Mouse (Mus musculus) liver, embryonic 16.5 days (tissue): ENCODE measurements around the gene Stac. TPM values are rescaled to one million over a fixed set of nuclear protein-coding genes. Genes with fewer than 3 reads are reported as not detected.

ENCODE experiments used
- ATAC-seq: fragments of 200-750 bp; cut with Nextera tagmentation; 2 replicates; pipeline ENCODE4 v1.8.0; 2017; ENCODE audit warnings: low read depth, mild to moderate bottlenecking, moderate number of reproducible peaks, moderate library complexity
- H3K27ac ChIP-seq: fragments of 300-500 bp; sonication (generic); 2 replicates; pipeline ENCODE4 v1.5.1; 2014; ENCODE audit warnings: mild to moderate bottlenecking, low read length
- H3K27me3 ChIP-seq: fragments of 300-500 bp; sonication (generic); 2 replicates; pipeline ENCODE4 v1.6.1; 2014; ENCODE audit warnings: low read depth, low read length, mixed read lengths; ENCODE audit not compliant: control insufficient read depth, insufficient read depth
- H3K36me3 ChIP-seq: fragments of 300-500 bp; sonication (generic); 2 replicates; pipeline ENCODE4 v1.6.1; 2014; ENCODE audit warnings: mild to moderate bottlenecking; ENCODE audit not compliant: control insufficient read depth, insufficient read depth
- H3K4me1 ChIP-seq: fragments of 300-500 bp; sonication (generic); 2 replicates; pipeline ENCODE4 v1.6.1; 2014; ENCODE audit warnings: low read depth, low read length, mixed read lengths; ENCODE audit not compliant: control insufficient read depth
- H3K4me2 ChIP-seq: fragments of 300-500 bp; sonication (generic); 2 replicates; pipeline ENCODE4 v1.6.1; 2014; ENCODE audit warnings: low read depth, low read length, mixed read lengths
- H3K4me3 ChIP-seq: fragments of 300-500 bp; sonication (generic); 2 replicates; pipeline ENCODE4 v1.5.1; 2014; ENCODE audit warnings: low read depth, mild to moderate bottlenecking, low read length
- H3K9ac ChIP-seq: fragments of 300-500 bp; sonication (generic); 2 replicates; pipeline ENCODE4 v1.6.1; 2014; ENCODE audit warnings: low read depth, low read length
- H3K9me3 ChIP-seq: fragments of 300-500 bp; sonication (generic); replicated peaks from 2 replicates; pipeline ENCODE4 v1.6.1; 2016; ENCODE audit warnings: low read length; ENCODE audit not compliant: control insufficient read depth
- WGBS: fragments of 180-500 bp; shearing (Covaris S2); extraction: QIAGEN DNeasy Blood & Tissue Kit; methylation state at CpG from one replicate; pipeline ENCODE4 v1.1.7; 2014; ENCODE audit not compliant: insufficient replicate concordance; 5-methylcytosine and 5-hydroxymethylcytosine counted together
- polyA plus RNA-seq: library from polyadenylated mRNA; unstranded; fragments of >200 nt; fragmentation: Nextera tagmentation; extraction: Ambion mirVana; gene quantifications from 2 replicates; pipeline ENCODE4 v1.2.1, GENCODE M21; 2015

Gene Stac
- polyA plus RNA-seq, 1 experiment from 2014 or later, result 0.07 TPM

GRCm38 (mm10) chr9:111571619-111572018 is 118.5 kb downstream of the Stac start:
- Histone ChIP-seq H3K27ac (no peak overlapping the region), H3K4me3 (no peak overlapping the region), H3K4me1 (no peaks in the 10 kb centered on the region), H3K4me2 (no peak overlapping the region), H3K27me3 (no peaks in the 10 kb centered on the region), H3K36me3 (no peaks in the 10 kb centered on the region), H3K9ac (no peak overlapping the region), H3K9me3 (no peaks in the 10 kb centered on the region)
- WGBS, result 44% methylated on average over 5 of the region's 5 CpGs
- ATAC-seq, result no peak

GRCm38 (mm10) chr9:111564176-111564575 is 126.0 kb downstream of the Stac start:
- no peaks in the 10 kb centered on the region for H3K4me1 ChIP-seq
- no peaks in the 10 kb centered on the region for H3K36me3 ChIP-seq
- H3K9ac ChIP-seq, result no peak overlapping the region
- 61% methylated on average over 6 of the region's 6 CpGs for WGBS
- no peak overlapping the region for H3K27ac ChIP-seq
- ATAC-seq, result no peak
- no peak overlapping the region for H3K4me2 ChIP-seq
- H3K27me3 ChIP-seq, result no peaks in the 10 kb centered on the region
- H3K9me3 ChIP-seq, result no peaks in the 10 kb centered on the region
- no peak overlapping the region for H3K4me3 ChIP-seq

GRCm38 (mm10) chr9:111563226-111563625 is 126.9 kb downstream of the Stac start:
- no peak for ATAC-seq
- no peaks in the 10 kb centered on the region for H3K9me3 ChIP-seq
- no peaks in the 10 kb centered on the region for H3K4me1 ChIP-seq
- H3K4me3 ChIP-seq, result no peak overlapping the region
- H3K9ac ChIP-seq, result no peak overlapping the region
- H3K4me2 ChIP-seq, result peak overlapping the region; percentile 33
- H3K27ac ChIP-seq, result no peak overlapping the region
- WGBS, result 30% methylated on average over 7 of the region's 7 CpGs
- H3K27me3 ChIP-seq, result no peaks in the 10 kb centered on the region
- H3K36me3 ChIP-seq, result no peaks in the 10 kb centered on the region

- ATAC-seq, result peak; percentile 48; the same call in 1 of the 2 replicates
Measured at GRCm38 (mm10) chr9:111562217-111562988, 127.7 kb downstream of the Stac start.

GRCm38 (mm10) chr9:111556699-111557098 is 133.4 kb downstream of the Stac start:
- Histone ChIP-seq H3K9me3 (no peaks in the 10 kb centered on the region), H3K4me1 (no peaks in the 10 kb centered on the region), H3K27me3 (no peaks in the 10 kb centered on the region), H3K9ac (no peak overlapping the region), H3K36me3 (no peaks in the 10 kb centered on the region), H3K4me2 (no peak overlapping the region), H3K4me3 (no peak overlapping the region), H3K27ac (no peak overlapping the region)
- no peak for ATAC-seq
- WGBS, result 54% methylated on average over 3 of the region's 3 CpGs

More at GRCm38 (mm10) chr9:111562217-111562988, 127.7 kb downstream of the Stac start:
- no peaks in the 10 kb centered on the region for H3K27me3 ChIP-seq
- no peak overlapping the region for H3K9ac ChIP-seq
- peak overlapping the region; percentile 33 for H3K4me2 ChIP-seq
- H3K9me3 ChIP-seq, result no peaks in the 10 kb centered on the region
- no peak overlapping the region for H3K27ac ChIP-seq
- no peaks in the 10 kb centered on the region for H3K4me1 ChIP-seq
- 25% methylated on average over 19 of the region's 19 CpGs for WGBS
- H3K4me3 ChIP-seq, result 0 out of 2 replicates have a peak overlapping the region, but pooled peaks have one; percentile 17
- no peaks in the 10 kb centered on the region for H3K36me3 ChIP-seq

GRCm38 (mm10) chr9:111552865-111553264 is 137.3 kb downstream of the Stac start:
- Histone ChIP-seq H3K27ac (no peak overlapping the region), H3K36me3 (no peaks in the 10 kb centered on the region), H3K4me1 (no peaks in the 10 kb centered on the region), H3K9me3 (no peaks in the 10 kb centered on the region), H3K9ac (no peak overlapping the region), H3K27me3 (no peaks in the 10 kb centered on the region), H3K4me3 (no peak overlapping the region), H3K4me2 (no peak overlapping the region)
- WGBS, result 42% methylated on average over 3 of the region's 3 CpGs
- ATAC-seq, result no peak

- WGBS, result 44% methylated on average over 15 of the region's 15 CpGs
- no peak overlapping the region for H3K9ac ChIP-seq
- no peaks in the 10 kb centered on the region for H3K4me1 ChIP-seq
- H3K9me3 ChIP-seq, result no peaks in the 10 kb centered on the region
- ATAC-seq, result no peak
- no peaks in the 10 kb centered on the region for H3K27me3 ChIP-seq
- H3K36me3 ChIP-seq, result no peaks in the 10 kb centered on the region
- H3K4me2 ChIP-seq, result no peak overlapping the region
- no peak overlapping the region for H3K27ac ChIP-seq
- no peak overlapping the region for H3K4me3 ChIP-seq
Measured at GRCm38 (mm10) chr9:111551461-111552190, 138.5 kb downstream of the Stac start.

- Histone ChIP-seq H3K9me3 (no peaks in the 10 kb centered on the region), H3K36me3 (no peaks in the 10 kb centered on the region), H3K27ac (no peak overlapping the region), H3K4me2 (no peak overlapping the region), H3K9ac (no peak overlapping the region), H3K4me3 (no peak overlapping the region), H3K4me1 (no peaks in the 10 kb centered on the region), H3K27me3 (no peaks in the 10 kb centered on the region)
- no peak for ATAC-seq
- WGBS, result 67% methylated on average over 8 of the region's 8 CpGs
Measured at GRCm38 (mm10) chr9:111550963-111551321, 139.2 kb downstream of the Stac start.
